Mouse (Mus musculus) E14TG2a.4 (cell line): Measurements from ENCODE around the gene Nphs1.

Source experiments
- H3K27me3 ChIP-seq: 2 replicates; pipeline ENCODE4 v1.6.1; 2014; ENCODE audit warnings: low read length, control low read depth; ENCODE audit not compliant: insufficient read depth
- H3K36me3 ChIP-seq: 2 replicates; pipeline ENCODE4 v1.6.1; 2014; ENCODE audit warnings: low read length, control low read depth; ENCODE audit not compliant: insufficient read depth
- H3K4me1 ChIP-seq: replicated peaks from 2 replicates; pipeline ENCODE4 v1.6.1; 2014; ENCODE audit warnings: low read depth, low read length, control low read depth
- H3K4me3 ChIP-seq: replicated peaks from 2 replicates; pipeline ENCODE4 v1.5.1; 2014; ENCODE audit warnings: mild to moderate bottlenecking, low read length
- H3K9me3 ChIP-seq: 2 replicates; pipeline ENCODE4 v1.6.1; 2014; ENCODE audit warnings: low read length, control low read depth
- CTCF ChIP-seq: conservative IDR thresholded peaks from 2 replicates; pipeline ENCODE4 v1.5.1; 2014; ENCODE audit warnings: low read length
- NANOG ChIP-seq: IDR thresholded peaks from 2 replicates; pipeline ENCODE4 v1.6.1; 2014; ENCODE audit warnings: borderline replicate concordance, low read length, mixed read lengths
- POU5F1 ChIP-seq: IDR thresholded peaks from 2 replicates; pipeline ENCODE4 v1.6.1; 2014; ENCODE audit warnings: low read length, borderline replicate concordance

The Nphs1 gene

GRCm38 (mm10) chr7:30420673-30421072, 37.4 kb upstream of the Nphs1 start:
- Histone ChIP-seq H3K4me3 (0 out of 2 replicates have a peak overlapping the region, but pooled peaks have one; percentile 89), H3K9me3 (peaks cover 5% of the 10 kb centered on the region; the same call in 1 of the 2 replicates), H3K27me3 (no peaks in the 10 kb centered on the region; the same call in 1 of the 2 replicates), H3K36me3 (peaks cover 28% of the 10 kb centered on the region), H3K4me1 (peaks cover 70% of the 10 kb centered on the region)
- no peak for TF ChIP-seq NANOG
- no peak for TF ChIP-seq POU5F1
- TF ChIP-seq CTCF, result no peak

DNA sequence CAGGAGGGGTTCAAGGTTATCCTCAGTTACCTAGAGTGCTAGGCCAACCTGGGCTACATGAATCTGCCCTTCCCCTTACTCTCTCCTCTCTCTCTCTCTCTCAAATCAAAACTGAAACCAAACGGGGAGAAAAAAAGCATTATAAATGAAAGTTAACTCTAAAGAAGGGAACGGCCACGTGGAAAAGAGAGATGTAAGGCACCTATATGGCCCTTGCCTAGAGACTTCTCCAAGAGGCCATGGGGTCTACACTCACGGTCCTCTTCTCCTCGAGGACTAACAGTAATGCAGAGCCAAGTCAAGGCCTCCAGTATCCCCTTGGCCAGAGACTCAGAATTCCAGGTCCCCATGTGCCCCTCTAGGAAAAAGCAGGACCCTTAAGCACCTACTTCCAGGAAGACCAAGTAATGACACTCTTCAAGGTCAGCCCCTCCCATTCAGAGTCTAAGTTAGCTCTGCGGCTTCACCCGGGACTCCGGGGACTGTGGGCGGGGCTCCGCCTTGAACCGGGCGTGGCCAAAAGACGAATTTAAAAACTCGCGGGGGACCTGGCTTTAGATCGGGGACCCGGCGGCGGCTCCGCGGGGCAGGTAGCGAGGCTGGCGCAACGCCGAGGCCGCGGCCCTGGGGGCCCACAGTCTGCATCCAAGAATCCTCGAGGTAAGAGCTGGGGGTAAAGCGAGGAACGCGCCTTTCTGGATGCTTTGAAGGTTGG, 36.8 kb upstream of the Nphs1 start, which contains the start of gene Nfkbid:
Nfkbid (plus strand) TSS at position 558 of the 715 bp plus-strand sequence.
- Histone ChIP-seq H3K4me3 (peak within 1 kb of the TSS; percentile 89), H3K4me1 (peaks cover 73% of the 10 kb centered on the region)
- TF ChIP-seq POU5F1 (no peak), CTCF (no peak), NANOG (no peak)

GRCm38 (mm10) chr7:30421890-30422435, 36.2 kb upstream of the Nphs1 start:
- peaks cover 41% of the 10 kb centered on the region for H3K36me3 ChIP-seq
- TF ChIP-seq POU5F1, result no peak
- TF ChIP-seq NANOG, result no peak
- no peak for TF ChIP-seq CTCF
- H3K4me3 ChIP-seq, result peak overlapping the region; percentile 89
- H3K27me3 ChIP-seq, result no peaks in the 10 kb centered on the region; the same call in 1 of the 2 replicates
- peaks cover 5% of the 10 kb centered on the region; the same call in 1 of the 2 replicates for H3K9me3 ChIP-seq
- H3K4me1 ChIP-seq, result peaks cover 73% of the 10 kb centered on the region

More for the DNA sequence above, 36.8 kb upstream of the Nphs1 start, which contains the start of gene Nfkbid:
- H3K27me3 ChIP-seq, result no peaks in the 10 kb centered on the region; the same call in 1 of the 2 replicates
- H3K9me3 ChIP-seq, result peaks cover 5% of the 10 kb centered on the region; the same call in 1 of the 2 replicates
- H3K36me3 ChIP-seq, result peaks cover 35% of the 10 kb centered on the region

DNA sequence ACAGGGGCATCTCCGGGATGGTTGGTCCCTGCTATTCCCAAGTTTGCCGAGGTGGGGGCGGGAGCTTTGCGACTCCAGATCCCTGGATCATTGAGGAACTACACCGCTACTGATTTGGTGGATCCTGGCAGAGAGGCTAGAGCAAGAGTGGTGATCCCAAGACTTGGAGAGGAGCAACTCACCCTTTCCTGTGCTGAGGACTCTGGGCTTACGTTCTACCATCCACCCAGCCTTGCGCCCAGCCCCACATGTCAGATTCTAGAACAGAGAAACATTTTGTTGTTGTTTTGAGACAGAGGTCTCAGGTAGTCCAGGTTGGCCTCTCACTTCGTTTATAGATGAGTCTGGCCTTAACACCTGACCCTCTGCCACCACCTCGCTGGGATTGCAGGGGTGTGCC, 35.6 kb upstream of the Nphs1 start:
- Histone ChIP-seq H3K4me3 (peak overlapping the region; percentile 89), H3K27me3 (no peaks in the 10 kb centered on the region; the same call in 1 of the 2 replicates), H3K4me1 (peaks cover 69% of the 10 kb centered on the region), H3K9me3 (peaks cover 5% of the 10 kb centered on the region; the same call in 1 of the 2 replicates), H3K36me3 (peaks cover 47% of the 10 kb centered on the region)
- no peak for TF ChIP-seq CTCF
- no peak for TF ChIP-seq NANOG
- TF ChIP-seq POU5F1, result no peak

- peaks cover 63% of the 10 kb centered on the region for H3K4me1 ChIP-seq
- TF ChIP-seq CTCF (no peak), POU5F1 (no peak), NANOG (no peak)
- H3K4me3 ChIP-seq, result peak overlapping the region; percentile 89
- no peaks in the 10 kb centered on the region; the same call in 1 of the 2 replicates for H3K27me3 ChIP-seq
- peaks cover 5% of the 10 kb centered on the region; the same call in 1 of the 2 replicates for H3K9me3 ChIP-seq
- peaks cover 53% of the 10 kb centered on the region for H3K36me3 ChIP-seq
These were observed 35.0 kb upstream of the Nphs1 start for GRCm38 (mm10) chr7:30423071-30423641.

- no peaks in the 10 kb centered on the region for H3K9me3 ChIP-seq
- H3K4me3 ChIP-seq, result no peak overlapping the region
- no peaks in the 10 kb centered on the region for H3K27me3 ChIP-seq
- peaks cover 62% of the 10 kb centered on the region for H3K4me1 ChIP-seq
- TF ChIP-seq CTCF, result no peak
- TF ChIP-seq POU5F1, result no peak
- no peak for TF ChIP-seq NANOG
- H3K36me3 ChIP-seq, result peaks cover 57% of the 10 kb centered on the region
These were observed 28.8 kb upstream of the Nphs1 start for GRCm38 (mm10) chr7:30429327-30429726.

DNA sequence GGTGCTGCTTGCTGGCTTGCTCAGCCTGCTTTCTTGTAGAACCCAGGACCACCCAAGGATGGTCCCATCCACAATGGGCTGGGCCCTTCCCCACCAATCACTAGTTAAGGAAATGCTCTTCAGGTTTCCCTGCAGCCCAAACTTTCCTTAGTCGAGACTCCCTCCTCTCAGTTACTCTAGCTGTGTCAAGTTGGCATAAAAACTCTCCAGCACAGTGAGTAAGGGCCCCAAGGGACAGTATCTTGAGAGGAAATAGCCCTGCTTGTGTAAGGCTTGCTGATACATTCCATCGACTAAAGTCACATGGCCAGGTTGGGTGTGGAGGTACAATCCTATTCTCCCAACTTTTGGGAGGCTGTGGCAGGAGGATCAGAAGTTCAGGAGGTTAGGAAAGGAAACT, 27.9 kb upstream of the Nphs1 start:
- no peaks in the 10 kb centered on the region for H3K9me3 ChIP-seq
- peaks cover 63% of the 10 kb centered on the region for H3K4me1 ChIP-seq
- no peak overlapping the region for H3K4me3 ChIP-seq
- H3K27me3 ChIP-seq, result no peaks in the 10 kb centered on the region
- peaks cover 56% of the 10 kb centered on the region for H3K36me3 ChIP-seq
- TF ChIP-seq NANOG, result no peak
- TF ChIP-seq CTCF, result no peak

DNA sequence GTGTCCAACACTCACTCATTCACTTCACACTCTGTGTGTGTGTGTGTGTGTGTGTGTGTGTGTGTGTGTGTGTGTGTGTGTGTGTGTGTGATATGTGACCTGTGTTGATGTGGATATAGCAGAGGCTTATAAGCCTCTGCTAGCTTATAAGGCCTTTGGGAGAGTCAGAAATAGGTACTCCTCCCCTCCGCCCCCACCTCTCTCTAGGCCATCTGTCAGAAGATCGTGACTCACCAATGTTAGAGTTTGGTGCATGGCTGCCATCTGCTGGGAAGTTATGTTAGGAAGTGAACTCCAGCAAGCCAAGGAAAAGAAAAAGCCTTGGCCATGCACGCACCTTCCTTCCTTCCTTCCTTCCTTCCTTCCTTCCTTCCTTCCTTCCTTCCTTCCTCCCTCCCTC, 26.3 kb upstream of the Nphs1 start:
- Histone ChIP-seq H3K27me3 (no peaks in the 10 kb centered on the region), H3K4me3 (no peak overlapping the region), H3K9me3 (no peaks in the 10 kb centered on the region), H3K36me3 (peaks cover 56% of the 10 kb centered on the region), H3K4me1 (peaks cover 72% of the 10 kb centered on the region)
- TF ChIP-seq NANOG (no peak), POU5F1 (no peak), CTCF (no peak; the same call in 1 of the 2 replicates)
